Mouse (Mus musculus) hindbrain, embryonic 12.5 days (tissue): ENCODE measurements around the gene Mrrf. TPM values are rescaled to one million over a fixed set of nuclear protein-coding genes. Genes with fewer than 3 reads are reported as not detected.
"Not testable (repeated sequence)": the region's sequence is repeated elsewhere in the genome, so short reads cannot be mapped to it uniquely, and the experiment has no call there.

Source experiments
- ATAC-seq: fragments of 200-750 bp; cut with Nextera tagmentation; 2 replicates; pipeline ENCODE4 v1.8.0; 2017; ENCODE audit warnings: moderate TSS enrichment; ENCODE audit not compliant: low FRiP score
- H3K27ac ChIP-seq: fragments of 300-500 bp; sonication (generic); 2 replicates; pipeline ENCODE4 v1.5.1; 2016; ENCODE audit warnings: mild to moderate bottlenecking
- H3K27me3 ChIP-seq: fragments of 300-500 bp; sonication (generic); 2 replicates; pipeline ENCODE4 v1.6.1; 2016; ENCODE audit warnings: mild to moderate bottlenecking
- H3K36me3 ChIP-seq: fragments of 300-500 bp; sonication (generic); 2 replicates; pipeline ENCODE4 v1.6.1; 2016; ENCODE audit warnings: mild to moderate bottlenecking
- H3K4me1 ChIP-seq: fragments of 300-500 bp; sonication (generic); 2 replicates; pipeline ENCODE4 v1.6.1; 2016
- H3K4me2 ChIP-seq: fragments of 300-500 bp; sonication (generic); replicated peaks from 2 replicates; pipeline ENCODE4 v1.6.1; 2016; ENCODE audit warnings: mild to moderate bottlenecking
- H3K4me3 ChIP-seq: fragments of 300-500 bp; sonication (generic); 2 replicates; pipeline ENCODE4 v1.5.1; 2016; ENCODE audit warnings: mild to moderate bottlenecking
- H3K9ac ChIP-seq: fragments of 300-500 bp; sonication (generic); 2 replicates; pipeline ENCODE4 v1.6.1; 2016; ENCODE audit warnings: mild to moderate bottlenecking, moderate library complexity
- H3K9me3 ChIP-seq: fragments of 300-500 bp; sonication (generic); replicated peaks from 2 replicates; pipeline ENCODE4 v1.6.1; 2016; ENCODE audit warnings: mild to moderate bottlenecking
- WGBS: fragments of 180-500 bp; shearing (Covaris S2); methylation state at CpG from one replicate; pipeline ENCODE4 v1.1.7; 2016; 5-methylcytosine and 5-hydroxymethylcytosine counted together
- polyA plus RNA-seq: library from polyadenylated mRNA; unstranded; fragments of >200 nt; fragmentation: Nextera tagmentation; extraction: Ambion mirVana; gene quantifications from 2 replicates; pipeline ENCODE4 v1.2.1, GENCODE M21; 2016

Mrrf gene
- polyA plus RNA-seq, 1 experiment from 2014 or later, result 24.8 TPM

DNA sequence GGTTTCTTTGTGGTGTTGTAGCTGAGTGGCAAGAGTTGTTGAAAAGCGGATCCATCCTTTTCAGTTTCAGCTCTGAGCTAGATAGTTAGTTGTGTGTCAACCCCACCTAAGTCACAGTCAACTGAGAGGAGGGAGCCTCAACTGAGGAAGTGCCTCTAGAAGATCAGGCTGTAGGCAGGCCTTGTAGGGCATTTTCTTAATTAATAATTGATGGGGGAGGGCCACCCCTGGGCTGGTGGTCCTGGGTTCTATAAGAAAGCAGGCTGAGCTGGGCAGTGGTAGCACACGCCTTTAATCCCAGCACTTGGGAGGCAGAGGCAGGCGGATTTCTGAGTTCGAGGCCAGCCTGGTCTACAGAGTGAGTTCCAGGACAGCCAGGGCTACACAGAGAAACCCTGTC, 16.2 kb downstream of the Mrrf start:
- H3K27me3 ChIP-seq, H3K4me1 ChIP-seq, H3K4me2 ChIP-seq, H3K4me3 ChIP-seq, H3K27ac ChIP-seq, ATAC-seq, H3K9ac ChIP-seq, H3K9me3 ChIP-seq: not testable (repeated sequence)
- peaks cover 31% of the 10 kb centered on the region for H3K36me3 ChIP-seq
- WGBS, result 89% methylated on average over 4 of the region's 4 CpGs

- no peaks in the 10 kb centered on the region for H3K27me3 ChIP-seq
- WGBS, result 94% methylated on average over 1 of the region's 1 CpGs
- H3K9me3 ChIP-seq, result no peaks in the 10 kb centered on the region
- no peak overlapping the region for H3K9ac ChIP-seq
- H3K36me3 ChIP-seq, result peaks cover 38% of the 10 kb centered on the region
- no peaks in the 10 kb centered on the region for H3K4me1 ChIP-seq
- no peak overlapping the region for H3K4me2 ChIP-seq
- no peak for ATAC-seq
- H3K4me3 ChIP-seq, result no peak overlapping the region
- H3K27ac ChIP-seq, result no peak overlapping the region
Measured at GRCm38 (mm10) chr2:36157461-36157860, 21.3 kb downstream of the Mrrf start.

GRCm38 (mm10) chr2:36159336-36159735, 23.1 kb downstream of the Mrrf start:
- H3K4me3 ChIP-seq, result no peak overlapping the region
- no peaks in the 10 kb centered on the region for H3K9me3 ChIP-seq
- ATAC-seq, result no peak
- no peak overlapping the region for H3K9ac ChIP-seq
- H3K27ac ChIP-seq, result no peak overlapping the region
- no peaks in the 10 kb centered on the region for H3K27me3 ChIP-seq
- H3K4me2 ChIP-seq, result no peak overlapping the region
- 80% methylated on average over 4 of the region's 4 CpGs for WGBS
- no peaks in the 10 kb centered on the region for H3K4me1 ChIP-seq
- H3K36me3 ChIP-seq, result peaks cover 36% of the 10 kb centered on the region

- ATAC-seq, result no peak
- H3K4me1 ChIP-seq, result no peaks in the 10 kb centered on the region
- 95% methylated on average over 1 of the region's 1 CpGs for WGBS
- H3K27ac ChIP-seq, result no peak overlapping the region
- H3K4me3 ChIP-seq, result no peak overlapping the region
- H3K9ac ChIP-seq, result no peak overlapping the region
- H3K36me3 ChIP-seq, result peaks cover 9% of the 10 kb centered on the region; the same call in 1 of the 2 replicates
- no peak overlapping the region for H3K4me2 ChIP-seq
- no peaks in the 10 kb centered on the region for H3K27me3 ChIP-seq
- H3K9me3 ChIP-seq, result no peaks in the 10 kb centered on the region
Measured at GRCm38 (mm10) chr2:36167990-36168618, 31.9 kb downstream of the Mrrf start.

DNA sequence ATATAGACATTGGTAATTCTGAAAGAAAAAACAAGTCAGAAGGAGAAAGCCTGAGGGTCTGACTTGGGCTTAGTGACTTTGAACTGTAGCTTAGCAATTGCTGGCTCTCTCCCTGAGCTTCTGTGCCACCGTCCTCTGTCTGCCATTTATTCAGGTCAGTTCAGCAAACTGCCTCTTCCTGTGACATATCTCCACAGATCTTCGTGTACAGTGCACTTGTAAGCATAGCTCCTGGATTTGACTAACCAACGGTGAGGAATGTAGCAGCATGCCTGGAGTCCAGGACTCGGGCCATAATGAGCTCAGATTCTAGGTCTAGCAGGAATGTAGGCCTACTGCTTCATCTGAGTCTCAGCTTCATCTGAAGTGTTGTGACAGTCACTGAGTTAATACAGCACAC, 33.0 kb downstream of the Mrrf start:
- no peak for ATAC-seq
- Histone ChIP-seq H3K9me3 (no peaks in the 10 kb centered on the region), H3K27me3 (no peaks in the 10 kb centered on the region), H3K4me2 (no peak overlapping the region), H3K4me3 (no peak overlapping the region), H3K4me1 (no peaks in the 10 kb centered on the region), H3K9ac (no peak overlapping the region), H3K27ac (no peak overlapping the region), H3K36me3 (0 out of 2 replicates have a peak, but pooled peaks cover 5% of the 10 kb centered on the region)
- WGBS, result 87% methylated on average over 4 of the region's 4 CpGs

GRCm38 (mm10) chr2:36172136-36172535, 35.9 kb downstream of the Mrrf start:
- Histone ChIP-seq H3K27ac (no peak overlapping the region), H3K36me3 (peaks cover 7% of the 10 kb centered on the region), H3K27me3 (no peaks in the 10 kb centered on the region), H3K4me3 (no peak overlapping the region), H3K9ac (no peak overlapping the region), H3K4me1 (no peaks in the 10 kb centered on the region), H3K4me2 (no peak overlapping the region), H3K9me3 (no peaks in the 10 kb centered on the region)
- no peak for ATAC-seq
- whole genome bisulfite sequencing, result 72% methylated on average over 4 of the region's 4 CpGs

- WGBS, result 84% methylated on average over 3 of the region's 3 CpGs
- no peak overlapping the region for H3K9ac ChIP-seq
- H3K27ac ChIP-seq, result no peak overlapping the region
- no peak for ATAC-seq
- H3K36me3 ChIP-seq, result peaks cover 11% of the 10 kb centered on the region
- H3K4me3 ChIP-seq, result no peak overlapping the region
- no peaks in the 10 kb centered on the region for H3K9me3 ChIP-seq
- no peaks in the 10 kb centered on the region for H3K4me1 ChIP-seq
- no peaks in the 10 kb centered on the region for H3K27me3 ChIP-seq
- no peak overlapping the region for H3K4me2 ChIP-seq
Measured at GRCm38 (mm10) chr2:36172574-36172973, 36.4 kb downstream of the Mrrf start.

GRCm38 (mm10) chr2:36179487-36179886, 43.3 kb downstream of the Mrrf start:
- Histone ChIP-seq H3K4me1 (no peaks in the 10 kb centered on the region), H3K27me3 (no peaks in the 10 kb centered on the region), H3K4me2 (no peak overlapping the region), H3K36me3 (peaks cover 19% of the 10 kb centered on the region), H3K9me3 (no peaks in the 10 kb centered on the region), H3K9ac (no peak overlapping the region), H3K4me3 (no peak overlapping the region), H3K27ac (no peak overlapping the region)
- ATAC-seq, result no peak
- 69% methylated on average over 3 of the region's 3 CpGs for WGBS

- H3K9ac ChIP-seq, H3K27me3 ChIP-seq, H3K4me2 ChIP-seq, H3K27ac ChIP-seq, H3K4me1 ChIP-seq, ATAC-seq, H3K4me3 ChIP-seq, H3K9me3 ChIP-seq: not testable (repeated sequence)
- 90% methylated on average over 4 of the region's 4 CpGs for WGBS
- H3K36me3 ChIP-seq, result peaks cover 19% of the 10 kb centered on the region
Measured at GRCm38 (mm10) chr2:36181587-36182368, 45.6 kb downstream of the Mrrf start.

- Histone ChIP-seq H3K9ac (no peak overlapping the region), H3K4me2 (no peak overlapping the region), H3K4me3 (no peak overlapping the region), H3K27me3 (no peaks in the 10 kb centered on the region), H3K9me3 (no peaks in the 10 kb centered on the region), H3K4me1 (no peaks in the 10 kb centered on the region), H3K27ac (no peak overlapping the region), H3K36me3 (peaks cover 7% of the 10 kb centered on the region)
- ATAC-seq, result no peak
- 93% methylated on average over 2 of the region's 2 CpGs for WGBS
Measured at GRCm38 (mm10) chr2:36183278-36183677, 47.1 kb downstream of the Mrrf start.

DNA sequence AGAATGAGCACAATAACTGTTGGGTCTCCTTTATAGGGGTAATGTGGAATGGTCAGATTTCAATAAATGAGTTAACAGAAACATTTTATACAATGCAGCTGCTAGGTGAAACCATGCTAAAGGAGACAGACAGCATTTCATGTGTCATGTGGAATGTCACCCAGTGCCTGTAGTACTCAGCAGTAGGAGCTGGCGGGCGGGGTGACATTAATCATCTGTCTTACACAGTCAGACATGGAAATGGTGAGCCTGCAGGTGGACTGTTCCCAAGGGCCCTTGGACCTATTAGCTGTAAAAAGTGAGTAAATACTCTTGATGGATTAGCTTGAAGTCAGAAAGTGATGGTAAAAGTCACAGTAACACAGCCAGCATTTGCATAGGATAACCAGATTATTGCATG, 48.0 kb downstream of the Mrrf start:
- no peaks in the 10 kb centered on the region for H3K9me3 ChIP-seq
- no peak overlapping the region for H3K9ac ChIP-seq
- no peak for ATAC-seq
- H3K4me3 ChIP-seq, result no peak overlapping the region
- no peaks in the 10 kb centered on the region for H3K27me3 ChIP-seq
- no peak overlapping the region for H3K27ac ChIP-seq
- H3K4me2 ChIP-seq, result no peak overlapping the region
- peaks cover 6% of the 10 kb centered on the region; the same call in 1 of the 2 replicates for H3K36me3 ChIP-seq
- WGBS, result 80% methylated on average over 2 of the region's 2 CpGs
- H3K4me1 ChIP-seq, result no peaks in the 10 kb centered on the region

DNA sequence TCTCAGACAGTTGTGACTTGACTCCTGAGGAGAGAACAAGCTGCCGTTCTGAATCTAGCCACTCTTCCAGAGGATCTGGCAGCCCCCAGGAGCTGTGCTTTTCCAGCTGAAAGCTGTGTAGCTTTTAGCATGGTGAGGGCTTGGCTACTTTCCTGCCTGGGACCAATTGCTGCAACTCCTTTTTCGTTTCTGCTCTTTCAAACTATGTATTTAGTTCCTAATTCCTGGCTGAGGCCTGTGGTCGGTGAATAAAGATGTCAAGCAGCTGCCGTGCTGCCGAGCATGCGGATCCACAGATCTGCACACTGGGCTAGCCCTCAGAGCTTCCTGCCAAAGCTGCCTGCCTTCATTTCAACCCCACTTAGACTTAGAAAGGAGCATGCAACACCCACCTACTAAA, 48.7 kb downstream of the Mrrf start:
- Histone ChIP-seq H3K4me1 (no peaks in the 10 kb centered on the region), H3K27ac (no peak overlapping the region), H3K9me3 (no peaks in the 10 kb centered on the region), H3K4me3 (no peak overlapping the region), H3K27me3 (no peaks in the 10 kb centered on the region), H3K9ac (no peak overlapping the region), H3K36me3 (peaks cover 2% of the 10 kb centered on the region; the same call in 1 of the 2 replicates), H3K4me2 (no peak overlapping the region)
- no peak for ATAC-seq
- WGBS, result 78% methylated on average over 6 of the region's 6 CpGs

- not testable (repeated sequence) for H3K9me3 ChIP-seq, ATAC-seq, H3K27ac ChIP-seq, H3K9ac ChIP-seq, H3K4me1 ChIP-seq, H3K36me3 ChIP-seq, H3K27me3 ChIP-seq, H3K4me3 ChIP-seq, H3K4me2 ChIP-seq
- WGBS, result 85% methylated on average over 6 of the region's 6 CpGs
Measured at GRCm38 (mm10) chr2:36189200-36189599, 53.0 kb downstream of the Mrrf start.
